Mouse (Mus musculus) bone marrow macrophage, adult 2 months (primary cell): Measurements from ENCODE around the gene Gm20481.
"Not testable (repeated sequence)": the region's sequence is repeated elsewhere in the genome, so short reads cannot be mapped to it uniquely, and the experiment has no call there.

ENCODE experiments used
- CTCF ChIP-seq: IDR thresholded peaks from 2 replicates; pipeline ENCODE4 v1.5.1; 2012; ENCODE audit warnings: low read depth, mild to moderate bottlenecking, low read length, moderate library complexity
- POLR2A ChIP-seq: IDR thresholded peaks from 2 replicates; pipeline ENCODE4 v1.6.1; 2012; ENCODE audit warnings: mild to moderate bottlenecking, low read depth, low read length, borderline replicate concordance

DNA sequence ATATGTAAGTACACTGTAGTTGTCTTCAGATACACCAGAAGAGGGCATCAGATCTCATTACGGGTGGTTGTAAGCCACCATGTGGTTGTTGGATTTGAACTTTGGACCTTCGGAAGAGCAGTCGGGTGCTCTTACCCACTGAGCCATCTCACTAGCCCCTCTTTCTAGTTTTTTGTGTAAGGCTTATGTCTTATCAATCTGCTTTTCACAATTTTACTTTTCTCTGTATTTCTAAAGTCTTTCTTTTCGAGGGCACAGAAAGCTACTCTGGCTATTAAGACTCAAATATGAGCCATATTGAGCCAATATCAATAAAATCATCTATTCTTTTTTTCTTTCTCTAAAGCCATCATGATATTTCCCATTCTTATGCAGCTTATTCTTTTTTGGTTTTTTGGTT lies 25.5 kb downstream of the Gm20481 start:
- TF ChIP-seq CTCF, POLR2A: not testable (repeated sequence)
